Mouse (Mus musculus) left cerebral cortex, adult 2 months (tissue): ENCODE measurements around the gene Cnksr3. TPM values are rescaled to one million over a fixed set of nuclear protein-coding genes. Genes with fewer than 3 reads are reported as not detected.
A peak's percentile ranks its signal among the peaks of the same experiment; 100 is the strongest.

Experiments
- DNase-seq, 2 experiments: peaks; one replicate each; pipeline ENCODE4 v3.0.0; 2021 to 2022; ENCODE audit warnings: low spot score in 2 of 2, mixed read lengths in 1 of 2; ENCODE audit errors: extremely low spot score in 1 of 2
- H3K27ac ChIP-seq: fragments of 200-600 bp; 2 replicates; pipeline ENCODE4 v1.8.1; 2022
- H3K4me3 ChIP-seq: fragments of 200-600 bp; 2 replicates; pipeline ENCODE4 v1.8.1; 2022
- CTCF ChIP-seq: fragments of 200-600 bp; IDR thresholded peaks from 2 replicates; pipeline ENCODE4 v1.8.1; 2022; ENCODE audit warnings: antibody characterized with exemption, mild to moderate bottlenecking, moderate library complexity
- intact Hi-C: fragments of 180-260 bp; cut with DNase I; formaldehyde crosslinking; loops from one replicate; pipeline ENCODE4 v1.15.1; 2025
- total RNA-seq, 2 experiments: library from RNA; stranded (reverse); gene quantifications; 2 replicates each; pipeline ENCODE4 v1.2.3; 2021

The Cnksr3 gene
- total RNA-seq, 2 experiments from 2014 or later, result 3.9 to 5.2 TPM

GRCm38 (mm10) chr10:7170434-7170833 is 41.6 kb downstream of the Cnksr3 start:
- no peak for TF ChIP-seq CTCF
- Histone ChIP-seq H3K4me3 (no peak overlapping the region), H3K27ac (no peak overlapping the region)
- intact Hi-C loops, result no loop called here
- no peak for DNase-seq

- no peak for TF ChIP-seq CTCF
- intact Hi-C loops, result no loop called here
- no peak for DNase-seq
- no peak overlapping the region for H3K27ac ChIP-seq
- H3K4me3 ChIP-seq, result no peak overlapping the region
Measured at GRCm38 (mm10) chr10:7163031-7163430, 49.0 kb downstream of the Cnksr3 start.

- intact Hi-C loops, result no loop called here
- H3K27ac ChIP-seq, result peak overlapping the region; percentile 73
- H3K4me3 ChIP-seq, result peak overlapping the region; percentile 25
- DNase-seq, result peak in 1 of 2 experiments; percentile 23
- no peak for TF ChIP-seq CTCF
Measured at GRCm38 (mm10) chr10:7159061-7159511, 53.0 kb downstream of the Cnksr3 start.

- DNase-seq, result peak in 1 of 2 experiments; percentile 32
- intact Hi-C loops, result no loop called here
- H3K4me3 ChIP-seq, result peak overlapping the region; percentile 25
- peak overlapping the region; percentile 73 for H3K27ac ChIP-seq
- TF ChIP-seq CTCF, result no peak
Measured at GRCm38 (mm10) chr10:7158285-7159060, 53.6 kb downstream of the Cnksr3 start.

DNA sequence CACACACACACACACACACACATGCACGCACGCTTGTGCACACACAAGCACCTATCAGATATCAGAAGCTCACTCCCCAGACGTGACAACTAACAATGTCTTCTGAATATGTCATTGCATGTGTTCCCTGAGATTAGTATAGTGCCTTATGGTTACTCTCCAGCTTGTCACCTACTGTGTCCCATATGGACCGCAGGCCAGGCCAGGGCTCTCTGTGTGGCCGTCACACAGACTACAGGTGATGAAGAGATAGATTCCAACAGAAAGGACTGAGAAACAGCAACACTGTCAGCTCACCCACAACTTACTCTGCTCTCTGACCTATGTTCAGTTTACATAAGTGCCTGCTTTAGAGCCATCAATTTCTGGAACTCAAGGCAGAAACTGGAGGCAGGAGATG is 57.2 kb downstream of the Cnksr3 start:
- TF ChIP-seq CTCF, result no peak
- Histone ChIP-seq H3K27ac (no peak overlapping the region), H3K4me3 (no peak overlapping the region)
- intact Hi-C loops, result no loop called here
- DNase-seq, result no peak

- no peak for TF ChIP-seq CTCF
- intact Hi-C loops, result no loop called here
- no peak for DNase-seq
- Histone ChIP-seq H3K27ac (no peak overlapping the region), H3K4me3 (no peak overlapping the region)
Measured at GRCm38 (mm10) chr10:7152926-7153325, 59.1 kb downstream of the Cnksr3 start.

GRCm38 (mm10) chr10:7149671-7150595 is 62.1 kb downstream of the Cnksr3 start:
- no peak for TF ChIP-seq CTCF
- DNase-seq, result no peak
- Histone ChIP-seq H3K27ac (no peak overlapping the region), H3K4me3 (no peak overlapping the region)
- intact Hi-C loops, result no loop called here

DNA sequence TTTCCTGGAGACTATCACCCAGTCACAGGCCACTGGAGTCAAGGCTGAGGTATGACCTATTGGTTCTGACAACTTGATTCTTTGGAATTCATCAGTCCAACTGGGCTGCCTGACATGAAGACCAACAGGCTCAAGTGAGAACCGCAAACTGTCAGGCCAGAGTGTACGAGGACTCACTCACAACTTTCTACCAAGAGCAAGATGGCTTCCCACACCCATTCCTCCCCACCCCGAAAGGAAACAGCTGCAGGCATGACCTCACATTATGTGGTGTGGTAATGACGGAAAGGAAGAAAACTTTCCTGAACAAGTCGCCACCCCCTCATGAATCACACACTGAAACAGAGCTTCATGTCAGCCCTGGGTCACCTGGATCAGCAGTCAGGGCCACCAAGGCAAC is 66.4 kb downstream of the Cnksr3 start:
- no peak for DNase-seq
- intact Hi-C loops, result no loop called here
- H3K4me3 ChIP-seq, result no peak overlapping the region
- no peak for TF ChIP-seq CTCF
- no peak overlapping the region for H3K27ac ChIP-seq

DNA sequence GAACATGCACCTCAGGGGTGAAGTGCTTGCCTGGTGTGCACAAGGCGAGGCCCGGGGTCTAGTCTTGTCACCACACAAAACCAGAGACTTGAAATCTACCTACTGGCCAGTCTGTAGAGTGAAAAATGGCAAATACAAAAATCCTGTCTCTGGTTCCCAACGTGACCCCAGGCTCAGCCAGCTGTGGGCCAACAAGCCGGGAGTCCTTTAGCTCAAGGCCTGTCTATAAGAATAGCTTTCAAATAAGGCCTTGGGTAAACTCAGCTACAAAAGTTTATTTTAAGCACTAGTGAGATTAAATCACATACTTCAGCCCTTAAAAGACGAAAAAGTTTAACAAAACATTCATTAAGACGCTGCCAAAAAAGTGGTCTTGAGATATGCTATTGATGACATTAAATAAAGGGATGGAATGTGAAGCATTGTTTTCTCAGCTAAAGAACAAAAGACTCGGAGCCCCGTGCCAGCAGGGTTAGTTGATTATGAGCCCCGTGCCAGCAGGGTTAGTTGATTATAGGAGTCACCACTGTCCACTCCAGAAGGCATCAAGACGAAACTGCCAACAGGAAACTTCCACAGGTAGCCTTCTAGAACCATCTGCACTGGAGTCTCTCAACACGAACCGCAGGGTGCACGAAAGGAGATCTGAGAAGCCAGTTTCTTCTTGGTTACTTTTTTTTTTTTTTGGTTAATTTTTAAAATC is 67.8 kb downstream of the Cnksr3 start:
- no peak overlapping the region for H3K4me3 ChIP-seq
- intact Hi-C loops, result no loop called here
- no peak for DNase-seq
- TF ChIP-seq CTCF, result no peak
- H3K27ac ChIP-seq, result no peak overlapping the region

- Histone ChIP-seq H3K4me3 (no peak overlapping the region), H3K27ac (no peak overlapping the region)
- no peak for DNase-seq
- intact Hi-C loops, result no loop called here
- no peak for TF ChIP-seq CTCF
Measured at GRCm38 (mm10) chr10:7142287-7142686, 69.8 kb downstream of the Cnksr3 start.

DNA sequence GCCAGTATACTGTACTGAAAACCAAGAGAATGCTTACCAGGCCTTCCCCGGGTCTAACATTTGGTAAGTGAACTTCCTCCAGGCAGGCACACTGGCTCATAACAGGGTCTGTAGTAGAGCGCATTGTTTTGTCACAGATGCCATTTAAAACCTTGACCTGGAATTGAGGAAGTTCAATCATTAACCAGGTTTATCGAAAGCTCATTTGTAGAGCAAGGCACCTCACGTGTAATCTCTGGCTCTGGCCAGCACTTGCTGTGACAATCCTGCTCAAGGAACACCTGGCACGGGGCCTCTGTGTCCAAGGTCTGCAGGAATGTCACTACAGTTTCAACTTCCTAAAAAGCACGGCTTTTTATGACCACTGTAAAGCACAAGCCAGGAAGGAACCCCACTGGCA is 71.8 kb downstream of the Cnksr3 start:
- intact Hi-C loops, result no loop called here
- no peak for DNase-seq
- H3K27ac ChIP-seq, result no peak overlapping the region
- no peak overlapping the region for H3K4me3 ChIP-seq
- TF ChIP-seq CTCF, result no peak

- no peak for DNase-seq
- TF ChIP-seq CTCF, result no peak
- Histone ChIP-seq H3K27ac (no peak overlapping the region), H3K4me3 (no peak overlapping the region)
- intact Hi-C loops, result no loop called here
Measured at GRCm38 (mm10) chr10:7138049-7138448, 74.0 kb downstream of the Cnksr3 start.
